Mouse (Mus musculus): Measurements from ENCODE around the gene Ripor1.

GRCm38 (mm10) chr8:105620946-105621720 lies 16.1 kb downstream of the Ripor1 start:
- TF ChIP-seq CTCF (conservative IDR thresholded peaks at IDR 0.05; ENCODE audit: low read length) (no peak), NANOG (IDR thresholded peaks at IDR 0.05; ENCODE audit: borderline replicate concordance, low read length) (no peak), POU5F1 (IDR thresholded peaks at IDR 0.05; ENCODE audit: borderline replicate concordance, low read length) (no peak)
